Mouse (Mus musculus) CH12.LX (cell line): ENCODE results near the gene Rreb1. TPM values are rescaled to one million over a fixed set of nuclear protein-coding genes. Genes with fewer than 3 reads are reported as not detected.

Experiments used
- DNase-seq: peaks from one replicate; pipeline ENCODE4 v3.0.0-alpha.2; 2013; ENCODE audit errors: extremely low read depth
- H3K27ac ChIP-seq: 2 replicates; pipeline ENCODE4 v1.5.1; 2012; ENCODE audit warnings: low read depth, mild to moderate bottlenecking, control low read depth, moderate library complexity; ENCODE audit not compliant: insufficient read depth
- H3K27me3 ChIP-seq: replicated peaks from 2 replicates; pipeline ENCODE3; 2012; ENCODE audit warnings: inconsistent platforms
- H3K36me3 ChIP-seq, 2 experiments: replicated peaks in 1 of 2; 2 replicates each; pipeline versions ENCODE3 to v1.6.1; 2012; ENCODE audit warnings: inconsistent platforms in 1 of 2, low read length in 1 of 2, mild to moderate bottlenecking in 1 of 2, mixed read lengths in 1 of 2, moderate library complexity in 1 of 2; ENCODE audit not compliant: control insufficient read depth in 1 of 2, insufficient read depth in 1 of 2
- H3K4me1 ChIP-seq, 2 experiments: 2 replicates each; pipeline ENCODE4 v1.6.1; 2012; ENCODE audit warnings: inconsistent platforms in 1 of 2, moderate library complexity in 1 of 2; ENCODE audit not compliant: insufficient read depth in 2 of 2, control insufficient read depth in 1 of 2
- H3K4me2 ChIP-seq: 2 replicates; pipeline ENCODE4 v1.6.1; 2012; ENCODE audit warnings: low read depth, mild to moderate bottlenecking, control low read depth; ENCODE audit not compliant: poor library complexity, insufficient read depth, severe bottlenecking
- H3K4me3 ChIP-seq, 3 experiments: fragments of 150-350 bp in 1 of 3; sonication (generic) in 1 of 3; replicated peaks in 1 of 3; 2 replicates each; pipeline versions ENCODE3 to v1.5.1; 2011 to 2012; ENCODE audit warnings: low read depth in 2 of 3, low read length in 2 of 3, mild to moderate bottlenecking in 2 of 3, moderate library complexity in 2 of 3, control low read depth in 1 of 3, improper control_type of control experiment in 1 of 3, inconsistent platforms in 1 of 3, mixed read lengths in 1 of 3; ENCODE audit not compliant: poor library complexity in 1 of 3
- H3K79me2 ChIP-seq: replicated peaks from 2 replicates; pipeline ENCODE4 v1.6.1; 2012; ENCODE audit warnings: mild to moderate bottlenecking, moderate library complexity; ENCODE audit not compliant: control insufficient read depth, poor library complexity, insufficient read depth, severe bottlenecking; ENCODE audit errors: extremely low read depth
- H3K9ac ChIP-seq: 2 replicates; pipeline ENCODE4 v1.6.1; 2012; ENCODE audit warnings: low read depth, mild to moderate bottlenecking, control low read depth, moderate library complexity; ENCODE audit not compliant: insufficient read depth
- H3K9me3 ChIP-seq: replicated peaks from 2 replicates; pipeline ENCODE3; 2012; ENCODE audit warnings: low read length, inconsistent platforms, mixed read lengths
- BHLHE40 ChIP-seq: IDR thresholded peaks from 2 replicates; pipeline ENCODE4 v1.6.1; 2011; ENCODE audit warnings: mild to moderate bottlenecking, low read depth, low read length, improper control_type of control experiment
- CHD1 ChIP-seq: IDR thresholded peaks from 2 replicates; pipeline ENCODE4 v1.6.1; 2012; ENCODE audit warnings: low read depth, low read length, improper control_type of control experiment, inconsistent platforms
- CHD2 ChIP-seq: IDR thresholded peaks from 2 replicates; pipeline ENCODE4 v1.6.1; 2011; ENCODE audit warnings: low read length, improper control_type of control experiment
- E2F4 ChIP-seq: IDR thresholded peaks from 2 replicates; pipeline ENCODE4 v1.6.1; 2011; ENCODE audit warnings: low read depth, low read length, improper control_type of control experiment; ENCODE audit not compliant: insufficient replicate concordance
- ELF1 ChIP-seq: IDR thresholded peaks from 2 replicates; pipeline ENCODE4 v1.6.1; 2014; ENCODE audit warnings: low read depth, mild to moderate bottlenecking, inconsistent platforms, low read length, improper control_type of control experiment
- GABPA ChIP-seq: IDR thresholded peaks from 2 replicates; pipeline ENCODE4 v1.6.1; 2012; ENCODE audit warnings: low read depth, low read length, improper control_type of control experiment, inconsistent platforms; ENCODE audit not compliant: insufficient replicate concordance
- HCFC1 ChIP-seq: IDR thresholded peaks from 2 replicates; pipeline ENCODE4 v1.6.1; 2012; ENCODE audit warnings: low read depth, mild to moderate bottlenecking, inconsistent platforms, low read length, improper control_type of control experiment
- IRF4 ChIP-seq: IDR thresholded peaks from 2 replicates; pipeline ENCODE4 v1.6.1; 2014; ENCODE audit warnings: low read depth, mild to moderate bottlenecking, inconsistent platforms, low read length, improper control_type of control experiment
- MXI1 ChIP-seq: IDR thresholded peaks from 2 replicates; pipeline ENCODE4 v1.6.1; 2011; ENCODE audit warnings: mild to moderate bottlenecking, low read depth, low read length, improper control_type of control experiment
- MYC ChIP-seq: IDR thresholded peaks from 2 replicates; pipeline ENCODE4 v1.6.1; 2011; ENCODE audit warnings: low read depth, mild to moderate bottlenecking, improper control_type of control experiment, low read length
- PAX5 ChIP-seq: IDR thresholded peaks from 2 replicates; pipeline ENCODE4 v1.6.1; 2012; ENCODE audit warnings: low read length, inconsistent platforms, mixed read lengths
- POLR2A ChIP-seq: IDR thresholded peaks from 2 replicates; pipeline ENCODE4 v1.6.1; 2011; ENCODE audit warnings: low read depth, mild to moderate bottlenecking, improper control_type of control experiment, low read length
- POLR2AphosphoS2 ChIP-seq: IDR thresholded peaks from 2 replicates; pipeline ENCODE4 v1.6.1; 2011; ENCODE audit warnings: low read depth, low read length, improper control_type of control experiment
- RCOR1 ChIP-seq: conservative IDR thresholded peaks from 2 replicates; pipeline ENCODE4 v1.6.1; 2012; ENCODE audit warnings: low read depth, mild to moderate bottlenecking, inconsistent platforms, low read length, improper control_type of control experiment
- SMC3 ChIP-seq: IDR thresholded peaks from 2 replicates; pipeline ENCODE4 v1.6.1; 2011; ENCODE audit warnings: low read depth, low read length, improper control_type of control experiment
- UBTF ChIP-seq: IDR thresholded peaks from 2 replicates; pipeline ENCODE4 v1.6.1; 2012; ENCODE audit warnings: low read depth, mild to moderate bottlenecking, inconsistent platforms, low read length, improper control_type of control experiment, moderate library complexity
- USF1 ChIP-seq: IDR thresholded peaks from 2 replicates; pipeline ENCODE4 v1.6.1; 2014; ENCODE audit warnings: low read depth, mild to moderate bottlenecking, inconsistent platforms, low read length, improper control_type of control experiment
- USF2 ChIP-seq: conservative IDR thresholded peaks from 2 replicates; pipeline ENCODE4 v1.6.1; 2011; ENCODE audit warnings: low read depth, low read length, improper control_type of control experiment
- ZMIZ1 ChIP-seq: IDR thresholded peaks from 2 replicates; pipeline ENCODE4 v1.6.1; 2012; ENCODE audit warnings: low read depth, mild to moderate bottlenecking, inconsistent platforms, low read length, improper control_type of control experiment
- dilution Hi-C: fragments of 300-500 bp; cut with MboI; formaldehyde crosslinking; loops from 2 replicates; pipeline ENCODE4 v1.14.3; 2020; ENCODE audit warnings: low sequenced_read_pairs; ENCODE audit not compliant: extremely low pct_unique_long_range_greater_than_20kb, extremely low pct_ligation_motif_present
- in situ Hi-C: fragments of 300-500 bp; cut with MboI; formaldehyde crosslinking; loops from 3 replicates; pipeline ENCODE4 v1.14.3; 2019; ENCODE audit warnings: low sequenced_read_pairs, low pct_ligation_motif_present, low pct_unique_long_range_greater_than_20kb, mixed read lengths
- polyA plus RNA-seq: library from polyadenylated mRNA; unstranded; fragments of >175 nt; gene quantifications from 2 replicates; pipeline ENCODE4 v1.2.1, GENCODE M21; 2012; ENCODE audit warnings: low read depth; ENCODE audit not compliant: insufficient read length
- total RNA-seq, 2 experiments: library from RNA; depleted of rRNA; stranded (reverse); fragments of 300-350 nt in 1 of 2; fragments of >200 nt in 1 of 2; gene quantifications; 2 replicates each; pipeline ENCODE4 v1.2.3; 2012 to 2014

Rreb1 gene
- total and polyA plus RNA-seq, 3 experiments = 1.0 to 10.2 (median 5.3) TPM

GRCm38 (mm10) chr13:37958498-37959238, 180.5 kb downstream of the Rreb1 start:
- Histone ChIP-seq H3K27me3 (no peaks in the 10 kb centered on the region), H3K36me3 (no peaks in the 10 kb centered on the region), H3K9me3 (peaks cover 6% of the 10 kb centered on the region)
- TF ChIP-seq CHD2 = no peak
- no peak for TF ChIP-seq RCOR1
- no peak for TF ChIP-seq SMC3
- no peak for TF ChIP-seq HCFC1
- TF ChIP-seq BHLHE40 = no peak
- no peak for TF ChIP-seq MXI1
- no peak for TF ChIP-seq GABPA
- TF ChIP-seq ELF1 = no peak
- no peak for TF ChIP-seq USF2
- no peak for TF ChIP-seq USF1
- TF ChIP-seq POLR2AphosphoS2 = no peak
- TF ChIP-seq CHD1 = no peak
- no peak for TF ChIP-seq IRF4
- no peak for TF ChIP-seq MYC
- TF ChIP-seq UBTF = no peak
- TF ChIP-seq POLR2A = no peak
- TF ChIP-seq, all 38 proteins: peak for 0
- no peak overlapping the region for H3K9ac ChIP-seq
- no peak overlapping the region for H3K27ac ChIP-seq
- dilution Hi-C loops = no loop called here
- in situ Hi-C loops = loop anchor here (25.0 kb wide), 1 partner anchor 421 kb away; no protein-coding TSS in a partner anchor
- no peak overlapping the region for H3K4me3 ChIP-seq
- H3K79me2 ChIP-seq = no peaks in the 10 kb centered on the region
- peaks cover 3 to 30% of the 10 kb centered on the region in 2 experiments for H3K4me1 ChIP-seq
- no peak overlapping the region for H3K4me2 ChIP-seq
- DNase-seq = peak; percentile 52

DNA sequence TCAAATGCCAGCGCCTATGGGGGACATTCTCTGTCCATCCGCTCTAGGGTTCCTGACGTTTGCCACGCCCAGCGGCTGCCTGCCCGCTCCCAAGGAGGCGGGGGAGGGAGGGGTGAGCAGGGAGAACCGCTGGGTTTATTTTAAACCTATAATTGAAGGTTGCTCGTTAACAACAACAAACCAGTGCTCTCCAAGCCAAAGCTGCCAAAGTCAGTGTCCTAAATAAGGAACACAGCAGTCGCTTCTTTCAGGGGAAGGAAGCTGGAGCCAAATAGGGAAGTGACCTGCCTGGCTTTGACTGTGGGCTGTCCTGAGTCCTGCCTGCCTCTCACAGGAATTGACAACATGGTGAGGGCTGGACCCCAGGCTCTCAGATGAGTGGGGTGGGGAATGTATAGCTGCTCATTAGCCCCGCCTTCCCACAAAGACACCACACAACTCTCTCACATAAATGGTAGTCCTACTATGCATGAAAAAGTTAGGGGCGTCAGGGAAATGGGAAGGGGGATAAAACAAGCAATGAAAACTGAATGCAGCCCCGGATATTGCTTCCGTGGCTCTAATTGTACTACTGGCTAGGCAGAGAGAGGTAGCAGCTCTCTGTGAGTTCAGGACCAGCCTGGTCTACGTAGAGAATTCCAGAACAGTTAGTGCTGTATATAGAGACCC, 181.2 kb downstream of the Rreb1 start:
- H3K36me3 ChIP-seq = no peaks in the 10 kb centered on the region
- H3K4me1 ChIP-seq = peaks cover 9 to 35% of the 10 kb centered on the region in 2 experiments
- dilution Hi-C loops (no loop called here), in situ Hi-C loops (loop anchor here (25.0 kb wide), 1 partner anchor 422 kb away; no protein-coding TSS in a partner anchor)
- TF ChIP-seq E2F4 (no peak), PAX5 (no peak), ZMIZ1 (no peak)
- no peak overlapping the region for H3K9ac ChIP-seq
- DNase-seq = no peak
- no peak overlapping the region for H3K27ac ChIP-seq
- peaks cover 6% of the 10 kb centered on the region for H3K9me3 ChIP-seq
- H3K79me2 ChIP-seq = no peaks in the 10 kb centered on the region
- no peak overlapping the region for H3K4me2 ChIP-seq
- no peak overlapping the region for H3K4me3 ChIP-seq
- H3K27me3 ChIP-seq = no peaks in the 10 kb centered on the region
